Mouse (Mus musculus): ENCODE measurements around the gene Cldn18. TPM values are rescaled to one million over a fixed set of nuclear protein-coding genes. Genes with fewer than 3 reads are reported as not detected.

The Cldn18 gene
- polyA plus RNA-seq (2015; fragmentation: Nextera tagmentation; extraction: Ambion mirVana), result 0.15 TPM in 1 of 2 replicates, not detected in the other

DNA sequence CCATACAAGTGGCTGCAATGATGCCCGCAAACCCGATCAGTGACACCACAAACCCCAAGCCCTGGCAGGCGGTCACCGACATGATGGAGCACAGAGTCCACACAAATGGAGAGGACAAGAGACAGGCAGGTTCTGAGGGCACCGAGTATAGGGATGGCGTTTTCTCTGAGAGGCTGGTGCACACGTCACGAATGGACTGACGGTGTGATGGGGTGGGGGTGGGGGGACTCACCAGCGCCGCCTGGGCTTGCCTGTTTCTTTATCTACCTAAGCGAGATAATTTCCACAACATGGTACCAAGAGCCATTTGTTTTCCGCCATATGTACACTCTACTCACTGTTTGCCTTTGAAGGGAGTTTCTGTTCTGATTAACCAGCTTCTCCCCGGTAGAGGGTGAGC lies at the start of gene Cldn18:
Cldn18 (minus strand) TSS at position 134 of the 400 bp plus-strand sequence.
- H3K27ac ChIP-seq, result no peak within 1 kb of the TSS
- H3K36me3 ChIP-seq, result no peaks in the 10 kb centered on the region
- no peaks in the 10 kb centered on the region for H3K27me3 ChIP-seq
- ATAC-seq (ENCODE audit: insufficient number of reproducible peaks, low FRiP score, low TSS enrichment, low read depth), result no peak
- WGBS, result 88% methylated on average over 14 of the region's 14 CpGs
- H3K4me3 ChIP-seq, result no peak within 1 kb of the TSS
- no peak within 1 kb of the TSS for H3K9ac ChIP-seq
- H3K9me3 ChIP-seq, result no peaks in the 10 kb centered on the region
- no peaks in the 10 kb centered on the region for H3K4me1 ChIP-seq
- no peak within 1 kb of the TSS for H3K4me2 ChIP-seq

DNA sequence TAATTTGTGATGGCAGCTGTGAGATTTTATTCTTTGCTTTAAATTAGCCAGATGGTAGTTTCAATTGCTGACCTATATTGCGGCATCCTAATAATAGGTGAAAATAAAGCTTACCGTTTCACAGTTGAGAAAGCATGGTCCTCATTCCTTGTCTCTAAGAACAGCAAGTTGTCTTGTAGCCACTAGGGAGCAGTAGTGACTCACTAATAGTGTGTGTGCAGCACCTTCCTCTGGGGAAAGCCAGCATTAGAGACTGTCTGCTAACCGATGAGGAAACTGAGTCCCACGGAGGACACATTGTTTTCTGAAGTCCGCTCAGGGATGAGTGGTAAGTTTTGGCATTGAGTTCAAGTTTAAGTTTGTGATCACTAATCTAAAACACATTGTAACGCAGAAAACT lies 46.5 kb upstream of the Cldn18 start:
- 67% methylated on average over 6 of the region's 6 CpGs for WGBS
- no peaks in the 10 kb centered on the region for H3K4me1 ChIP-seq
- no peak overlapping the region for H3K4me2 ChIP-seq
- ATAC-seq (ENCODE audit: insufficient number of reproducible peaks, low FRiP score, low TSS enrichment, low read depth), result no peak
- H3K27me3 ChIP-seq, result no peaks in the 10 kb centered on the region
- H3K9me3 ChIP-seq, result no peaks in the 10 kb centered on the region
- H3K9ac ChIP-seq, result no peak overlapping the region
- H3K27ac ChIP-seq, result no peak overlapping the region
- no peaks in the 10 kb centered on the region for H3K36me3 ChIP-seq
- H3K4me3 ChIP-seq, result no peak overlapping the region

DNA sequence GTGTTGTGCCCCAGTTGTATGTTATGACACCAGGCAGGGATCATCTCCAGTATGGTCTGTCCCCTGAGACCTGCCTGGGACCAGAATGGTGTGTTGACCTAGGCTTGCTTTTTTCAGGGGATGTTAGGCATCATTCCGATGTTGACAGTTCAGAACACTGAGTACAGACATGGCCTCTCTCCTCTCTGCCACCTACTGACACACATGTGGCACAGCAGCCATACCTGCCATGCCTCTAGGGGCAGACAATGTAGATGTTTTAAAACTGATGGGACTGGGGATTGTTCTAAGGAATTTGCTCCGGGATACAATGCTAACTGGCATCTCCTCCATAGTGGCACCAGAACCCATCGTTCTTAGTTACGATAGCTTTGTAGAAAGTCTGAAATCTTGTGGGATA lies 33.2 kb upstream of the Cldn18 start:
- 84% methylated on average over 4 of the region's 4 CpGs for WGBS
- no peaks in the 10 kb centered on the region for H3K4me1 ChIP-seq
- no peak for ATAC-seq (ENCODE audit: insufficient number of reproducible peaks, low FRiP score, low TSS enrichment, low read depth)
- no peaks in the 10 kb centered on the region for H3K9me3 ChIP-seq
- H3K27me3 ChIP-seq, result no peaks in the 10 kb centered on the region
- no peak overlapping the region for H3K27ac ChIP-seq
- no peaks in the 10 kb centered on the region for H3K36me3 ChIP-seq
- no peak overlapping the region for H3K4me2 ChIP-seq
- no peak overlapping the region for H3K4me3 ChIP-seq
- H3K9ac ChIP-seq, result no peak overlapping the region

DNA sequence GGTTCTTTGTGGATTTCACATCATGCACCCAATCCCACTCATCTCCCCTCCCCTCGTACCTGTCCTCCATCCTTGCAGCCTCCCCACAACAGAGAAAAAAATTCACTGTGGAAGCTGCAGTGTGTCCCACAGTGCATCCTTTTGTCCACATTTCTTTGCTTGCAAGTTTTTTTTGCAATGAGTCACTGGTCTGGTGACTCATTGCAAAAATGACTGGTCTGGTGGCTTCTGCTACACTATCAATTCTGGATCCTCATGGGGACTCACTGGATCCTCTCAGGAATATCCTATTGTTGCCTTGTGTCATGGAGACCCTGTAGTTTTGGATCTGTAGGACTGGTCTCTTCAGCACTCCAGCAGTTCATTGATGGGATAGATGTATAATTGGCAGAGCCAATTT lies 31.2 kb upstream of the Cldn18 start:
- Histone ChIP-seq H3K4me3 (no peak overlapping the region), H3K9me3 (no peaks in the 10 kb centered on the region), H3K27ac (no peak overlapping the region), H3K4me2 (no peak overlapping the region), H3K9ac (no peak overlapping the region), H3K36me3 (no peaks in the 10 kb centered on the region), H3K4me1 (no peaks in the 10 kb centered on the region), H3K27me3 (no peaks in the 10 kb centered on the region)
- no peak for ATAC-seq (ENCODE audit: insufficient number of reproducible peaks, low FRiP score, low TSS enrichment, low read depth)
- WGBS, result 38% methylated on average over 1 of the region's 1 CpGs

DNA sequence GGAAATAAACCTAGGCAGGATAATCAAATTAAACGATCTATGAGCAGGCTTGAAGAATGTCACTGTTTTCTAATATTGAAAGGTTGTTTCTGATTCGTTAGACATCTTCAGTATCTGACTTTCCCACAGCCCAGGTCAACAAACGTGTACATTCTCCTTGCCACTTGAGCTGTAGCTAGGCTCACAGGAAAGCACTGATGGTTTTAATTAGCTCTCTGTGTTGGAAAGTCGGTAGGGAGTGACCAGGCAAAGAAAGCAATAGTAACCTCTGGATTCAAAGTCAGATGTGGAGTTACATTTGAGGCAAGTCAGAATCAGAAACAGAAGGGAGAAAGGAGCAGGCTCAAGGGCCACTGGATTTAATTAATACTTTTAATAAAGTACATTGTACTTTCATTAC lies 30.7 kb upstream of the Cldn18 start:
- Histone ChIP-seq H3K27ac (no peak overlapping the region), H3K36me3 (no peaks in the 10 kb centered on the region), H3K9me3 (no peaks in the 10 kb centered on the region), H3K4me2 (no peak overlapping the region), H3K27me3 (no peaks in the 10 kb centered on the region), H3K4me1 (no peaks in the 10 kb centered on the region), H3K4me3 (no peak overlapping the region), H3K9ac (no peak overlapping the region)
- WGBS, result 21% methylated on average over 4 of the region's 4 CpGs
- ATAC-seq (ENCODE audit: insufficient number of reproducible peaks, low FRiP score, low TSS enrichment, low read depth), result no peak

DNA sequence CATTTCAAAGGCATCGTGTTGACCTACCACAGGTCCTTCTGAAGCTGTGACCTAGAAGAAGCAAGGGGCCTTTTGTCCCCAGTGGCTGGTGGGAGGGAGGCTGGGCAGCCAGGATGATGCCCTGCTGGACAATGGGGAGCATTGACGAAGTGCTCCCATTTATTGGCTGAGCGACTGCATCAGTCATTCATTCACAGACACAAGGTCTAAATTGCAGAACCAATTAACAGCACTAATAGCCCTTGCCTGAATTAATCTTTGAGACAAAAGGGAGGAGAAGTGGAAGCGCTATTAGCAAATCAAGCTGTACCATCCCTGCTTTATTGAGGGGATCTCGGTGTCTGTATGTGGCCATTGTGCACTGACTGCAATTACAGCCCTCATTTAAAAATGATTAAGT lies 27.5 kb upstream of the Cldn18 start:
- 73% methylated on average over 5 of the region's 5 CpGs for WGBS
- Histone ChIP-seq H3K9ac (no peak overlapping the region), H3K36me3 (no peaks in the 10 kb centered on the region), H3K4me2 (no peak overlapping the region), H3K27me3 (no peaks in the 10 kb centered on the region), H3K9me3 (no peaks in the 10 kb centered on the region), H3K4me3 (no peak overlapping the region), H3K4me1 (no peaks in the 10 kb centered on the region), H3K27ac (no peak overlapping the region)
- no peak for ATAC-seq (ENCODE audit: insufficient number of reproducible peaks, low FRiP score, low TSS enrichment, low read depth)

DNA sequence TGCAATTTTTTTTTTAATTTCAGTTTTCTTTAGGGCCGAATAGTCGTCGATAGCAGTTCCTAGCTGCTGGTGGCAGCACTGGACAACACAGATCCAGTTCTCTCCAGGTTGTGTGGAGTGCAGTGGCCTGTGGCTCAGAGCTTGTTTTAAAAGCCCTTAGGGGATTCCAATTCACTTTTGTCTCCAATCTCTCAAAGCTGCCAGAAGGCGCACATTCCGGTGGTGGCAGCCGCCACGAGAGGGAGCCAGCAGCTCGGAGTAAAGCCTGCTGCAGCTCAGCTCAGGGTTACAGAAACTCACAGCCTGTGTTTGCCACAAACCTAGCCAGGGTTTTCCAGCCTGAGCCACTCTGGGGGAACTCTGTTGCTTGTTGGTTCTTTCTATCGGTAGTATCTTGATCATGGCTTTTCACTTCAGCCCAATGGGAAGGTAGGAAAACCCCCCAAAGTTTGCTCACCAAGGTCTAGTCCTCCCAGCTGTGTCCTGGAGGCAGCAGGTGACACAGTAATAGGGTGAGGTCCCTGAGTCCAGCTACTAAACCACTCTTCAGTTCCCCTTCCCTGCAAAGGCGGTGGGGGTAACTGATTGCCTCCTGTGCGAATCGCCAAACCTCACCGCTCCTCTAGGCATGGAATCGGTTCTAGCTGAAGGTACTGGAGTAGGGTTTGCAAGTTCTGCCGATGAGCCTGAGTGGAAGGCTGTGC lies 13.0 kb upstream of the Cldn18 start:
- Histone ChIP-seq H3K36me3 (no peaks in the 10 kb centered on the region), H3K9ac (no peak overlapping the region), H3K4me2 (no peak overlapping the region), H3K4me3 (no peak overlapping the region), H3K4me1 (no peaks in the 10 kb centered on the region), H3K27ac (no peak overlapping the region), H3K27me3 (no peaks in the 10 kb centered on the region), H3K9me3 (no peaks in the 10 kb centered on the region)
- WGBS, result 36% methylated on average over 15 of the region's 15 CpGs
- ATAC-seq (ENCODE audit: insufficient number of reproducible peaks, low FRiP score, low TSS enrichment, low read depth), result peak; percentile 40; the same call in 1 of the 2 replicates

DNA sequence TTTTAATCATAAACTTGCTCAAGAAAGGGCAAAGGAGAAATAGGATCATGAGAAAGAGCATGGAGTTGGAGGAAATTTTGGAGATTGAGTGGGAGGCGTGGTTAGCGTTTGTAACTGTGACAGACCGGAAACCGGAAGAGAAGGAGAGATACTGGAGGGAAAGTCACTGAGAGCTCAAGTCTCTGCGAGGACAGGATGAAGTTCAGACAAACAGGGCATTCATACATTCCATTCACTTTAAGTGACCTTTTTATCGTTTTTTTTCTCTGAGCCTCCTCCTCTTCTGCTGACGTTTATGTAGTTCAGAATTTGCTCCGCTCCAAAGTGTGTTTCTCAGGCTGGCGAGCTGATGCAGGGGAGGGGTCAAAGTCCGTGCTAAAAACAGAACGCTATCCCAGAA lies 10.8 kb upstream of the Cldn18 start:
- no peaks in the 10 kb centered on the region for H3K9me3 ChIP-seq
- H3K27me3 ChIP-seq, result no peaks in the 10 kb centered on the region
- H3K9ac ChIP-seq, result no peak overlapping the region
- no peaks in the 10 kb centered on the region for H3K36me3 ChIP-seq
- H3K4me3 ChIP-seq, result no peak overlapping the region
- H3K4me1 ChIP-seq, result no peaks in the 10 kb centered on the region
- H3K27ac ChIP-seq, result no peak overlapping the region
- 66% methylated on average over 11 of the region's 11 CpGs for WGBS
- H3K4me2 ChIP-seq, result no peak overlapping the region
- no peak for ATAC-seq (ENCODE audit: insufficient number of reproducible peaks, low FRiP score, low TSS enrichment, low read depth)

DNA sequence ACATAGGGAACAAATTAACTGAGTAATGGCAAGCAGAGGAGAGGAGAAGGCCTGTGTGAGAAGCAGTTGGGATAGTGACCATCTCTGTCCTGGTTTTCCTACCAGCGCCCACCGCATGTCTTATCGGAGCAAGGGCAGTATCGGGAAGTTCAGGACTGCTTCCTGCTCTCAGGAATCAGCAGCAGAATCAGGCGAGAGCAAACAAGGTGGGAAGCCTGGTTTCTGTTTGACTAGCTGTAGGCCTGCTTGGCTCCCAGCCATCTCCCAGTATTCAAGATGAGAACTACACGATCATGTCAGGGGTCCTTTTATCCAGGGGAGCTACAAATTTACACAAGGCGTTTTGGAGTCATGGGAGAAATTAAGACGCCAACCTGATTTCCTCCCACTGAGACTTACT lies 8.2 kb upstream of the Cldn18 start:
- no peaks in the 10 kb centered on the region for H3K4me1 ChIP-seq
- H3K9ac ChIP-seq, result no peak overlapping the region
- WGBS, result 75% methylated on average over 8 of the region's 8 CpGs
- no peak overlapping the region for H3K4me3 ChIP-seq
- no peak overlapping the region for H3K4me2 ChIP-seq
- ATAC-seq (ENCODE audit: insufficient number of reproducible peaks, low FRiP score, low TSS enrichment, low read depth), result no peak
- H3K27ac ChIP-seq, result no peak overlapping the region
- no peaks in the 10 kb centered on the region for H3K9me3 ChIP-seq
- H3K27me3 ChIP-seq, result no peaks in the 10 kb centered on the region
- H3K36me3 ChIP-seq, result no peaks in the 10 kb centered on the region

DNA sequence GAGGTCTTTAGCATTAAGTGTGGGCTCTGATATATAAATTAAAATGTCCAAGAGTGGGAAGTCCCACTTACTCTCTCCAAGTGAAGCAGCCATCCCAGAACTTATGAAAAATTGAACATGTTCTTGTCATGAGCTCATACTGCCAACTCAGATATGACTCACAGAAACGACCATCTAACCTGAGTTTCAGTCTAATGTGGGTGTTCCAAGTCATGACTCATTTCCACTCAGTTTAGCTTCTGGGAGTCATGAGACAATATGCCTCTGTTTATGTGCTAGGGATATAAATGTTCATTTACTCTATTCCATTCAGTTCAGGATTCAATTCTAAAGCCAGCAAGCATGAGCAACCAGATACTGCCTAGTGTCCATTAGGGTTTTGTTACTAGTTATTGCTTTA lies 2.9 kb upstream of the Cldn18 start:
- ATAC-seq (ENCODE audit: insufficient number of reproducible peaks, low FRiP score, low TSS enrichment, low read depth), result no peak
- Histone ChIP-seq H3K27me3 (no peaks in the 10 kb centered on the region), H3K4me3 (no peak overlapping the region), H3K4me1 (no peaks in the 10 kb centered on the region), H3K9me3 (no peaks in the 10 kb centered on the region), H3K36me3 (no peaks in the 10 kb centered on the region), H3K9ac (no peak overlapping the region), H3K27ac (no peak overlapping the region), H3K4me2 (no peak overlapping the region)
- 43% methylated on average over 1 of the region's 1 CpGs for WGBS

DNA sequence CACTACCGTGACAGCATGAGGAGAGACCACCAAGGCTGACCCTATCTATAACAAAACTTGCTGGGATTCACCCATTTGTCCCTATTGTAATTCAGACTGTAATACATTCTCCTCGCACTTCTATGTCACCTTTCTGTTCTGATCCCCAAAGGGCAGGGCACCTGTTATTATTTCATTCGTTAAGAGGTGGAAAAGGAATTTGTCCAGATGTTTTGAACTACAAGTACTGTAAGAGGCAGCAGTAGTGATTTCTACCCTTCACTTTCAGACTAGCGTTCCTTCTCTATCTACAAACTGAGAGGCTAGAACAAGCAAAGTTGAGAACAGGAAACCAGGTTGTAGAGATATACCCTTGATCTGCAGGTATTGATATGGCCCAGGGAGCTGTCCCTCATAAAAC lies 6.8 kb downstream of the Cldn18 start:
- H3K4me3 ChIP-seq, result no peak overlapping the region
- H3K4me2 ChIP-seq, result no peak overlapping the region
- no peaks in the 10 kb centered on the region for H3K36me3 ChIP-seq
- no peak for ATAC-seq (ENCODE audit: insufficient number of reproducible peaks, low FRiP score, low TSS enrichment, low read depth)
- H3K9ac ChIP-seq, result no peak overlapping the region
- H3K27ac ChIP-seq, result no peak overlapping the region
- no peaks in the 10 kb centered on the region for H3K4me1 ChIP-seq
- no peaks in the 10 kb centered on the region for H3K27me3 ChIP-seq
- 73% methylated on average over 4 of the region's 4 CpGs for WGBS
- H3K9me3 ChIP-seq, result no peaks in the 10 kb centered on the region

DNA sequence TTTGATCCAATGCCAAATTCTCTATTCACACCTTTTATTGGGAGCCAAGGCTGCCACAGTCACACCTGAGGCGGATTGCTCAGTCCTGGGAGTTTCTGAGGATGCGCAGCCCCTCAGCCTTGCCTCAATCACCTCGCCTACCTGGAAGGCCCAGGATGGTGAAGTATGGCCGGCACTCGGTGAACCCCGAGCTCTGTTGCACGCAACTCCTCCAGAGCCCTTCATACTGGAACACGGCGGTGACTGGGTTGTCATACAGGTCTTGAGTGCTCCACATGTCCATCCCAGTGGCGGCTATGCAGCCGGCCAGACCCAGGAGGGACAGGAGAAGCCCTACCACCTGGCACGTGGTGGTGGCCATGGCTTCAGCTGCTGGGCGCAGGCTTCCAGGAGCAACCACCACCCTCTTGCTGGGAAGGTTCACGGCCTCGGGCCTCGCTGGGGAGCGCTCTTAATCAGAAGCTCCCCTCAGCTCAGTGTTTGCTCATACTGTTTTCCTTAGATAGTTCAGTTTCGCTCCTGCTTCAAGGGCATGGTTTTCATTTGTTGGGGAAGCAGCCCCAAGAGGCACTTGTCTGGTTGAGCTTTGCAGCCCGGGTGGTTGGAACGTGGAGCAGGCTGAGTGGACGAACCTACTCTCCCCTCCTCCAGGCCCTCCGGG lies 7.3 kb downstream of the Cldn18 start:
- Histone ChIP-seq H3K4me3 (no peak overlapping the region), H3K36me3 (no peaks in the 10 kb centered on the region), H3K4me2 (no peak overlapping the region), H3K9ac (no peak overlapping the region), H3K27me3 (no peaks in the 10 kb centered on the region), H3K27ac (no peak overlapping the region), H3K4me1 (no peaks in the 10 kb centered on the region), H3K9me3 (no peaks in the 10 kb centered on the region)
- 85% methylated on average over 22 of the region's 22 CpGs for WGBS
- no peak for ATAC-seq (ENCODE audit: insufficient number of reproducible peaks, low FRiP score, low TSS enrichment, low read depth)
